Mouse (Mus musculus) lung, postnatal 0 days (tissue): Measurements from ENCODE around the gene Sept1.

Experiments
- CTCF ChIP-seq: IDR thresholded peaks from 2 replicates; pipeline ENCODE4 v1.5.1; 2016; ENCODE audit warnings: antibody characterized with exemption, mild to moderate bottlenecking
- EP300 ChIP-seq: IDR thresholded peaks from 2 replicates; pipeline ENCODE4 v1.6.1; 2016; ENCODE audit warnings: antibody characterized with exemption, mild to moderate bottlenecking, control low read depth

GRCm38 (mm10) chr7:127253341-127253740, 20.4 kb upstream of the Sept1 start:
- TF ChIP-seq CTCF, result no peak
- TF ChIP-seq EP300, result no peak
